Mouse (Mus musculus) limb, embryonic 14.5 days (tissue): ENCODE results near the gene Epha4. TPM values are rescaled to one million over a fixed set of nuclear protein-coding genes. Genes with fewer than 3 reads are reported as not detected.

Experiments
- ATAC-seq: fragments of 200-750 bp; cut with Nextera tagmentation; 2 replicates; pipeline ENCODE4 v1.8.0; 2017; ENCODE audit warnings: low read depth, moderate number of reproducible peaks, moderate TSS enrichment; ENCODE audit not compliant: low FRiP score
- DNase-seq: peaks from one replicate; pipeline ENCODE4 v3.0.0-alpha.2; 2015; ENCODE audit warnings: low spot score
- H3K27ac ChIP-seq: fragments of 300-500 bp; sonication (generic); replicated peaks from 2 replicates; pipeline ENCODE4 v1.5.1; 2014; ENCODE audit warnings: low read depth, mild to moderate bottlenecking, low read length, moderate library complexity, mixed read lengths
- H3K27me3 ChIP-seq: fragments of 300-500 bp; sonication (generic); 2 replicates; pipeline ENCODE4 v1.6.1; 2014; ENCODE audit warnings: low read length, mixed read lengths; ENCODE audit not compliant: control insufficient read depth, insufficient read depth
- H3K36me3 ChIP-seq: fragments of 300-500 bp; sonication (generic); 2 replicates; pipeline ENCODE4 v1.6.1; 2014; ENCODE audit warnings: mild to moderate bottlenecking, low read length, moderate library complexity, mixed read lengths; ENCODE audit not compliant: control insufficient read depth, insufficient read depth
- H3K4me1 ChIP-seq: fragments of 300-500 bp; sonication (generic); 2 replicates; pipeline ENCODE4 v1.6.1; 2014; ENCODE audit warnings: antibody characterized with exemption, low read length, mixed read lengths; ENCODE audit not compliant: control insufficient read depth, insufficient read depth
- H3K4me2 ChIP-seq: fragments of 300-500 bp; sonication (generic); replicated peaks from 2 replicates; pipeline ENCODE4 v1.6.1; 2014; ENCODE audit warnings: low read depth, mild to moderate bottlenecking, low read length, moderate library complexity; ENCODE audit not compliant: severe bottlenecking
- H3K4me3 ChIP-seq: fragments of 300-500 bp; sonication (generic); replicated peaks from 2 replicates; pipeline ENCODE4 v1.5.1; 2014; ENCODE audit warnings: low read length
- H3K9ac ChIP-seq: fragments of 300-500 bp; sonication (generic); 2 replicates; pipeline ENCODE4 v1.6.1; 2014; ENCODE audit warnings: mild to moderate bottlenecking, low read depth, low read length, moderate library complexity; ENCODE audit not compliant: severe bottlenecking
- H3K9me3 ChIP-seq: fragments of 300-500 bp; sonication (generic); 2 replicates; pipeline ENCODE4 v1.6.1; 2016; ENCODE audit warnings: low read length; ENCODE audit not compliant: control insufficient read depth
- POLR2A ChIP-seq: fragments of 200-500 bp; IDR thresholded peaks from 2 replicates; pipeline ENCODE4 v1.8.0; 2012; ENCODE audit warnings: inconsistent platforms, mild to moderate bottlenecking, moderate library complexity, borderline replicate concordance; ENCODE audit not compliant: insufficient read depth, insufficient read length; ENCODE audit errors: extremely low read depth
- WGBS: fragments of 180-500 bp; shearing (Covaris S2); extraction: QIAGEN DNeasy Blood & Tissue Kit; methylation state at CpG from one replicate; pipeline ENCODE4 v1.1.7; 2014; 5-methylcytosine and 5-hydroxymethylcytosine counted together
- polyA plus RNA-seq, 2 experiments: library from polyadenylated mRNA; depleted of rRNA in 1 of 2; stranded (reverse) in 1 of 2; unstranded in 1 of 2; fragments of >200 nt; fragmentation: Nextera tagmentation in 1 of 2; extraction: Ambion mirVana in 1 of 2; gene quantifications; 2 replicates each; pipeline versions ENCODE4 v1.2.1 to v1.2.3; 2012 to 2014

Gene Epha4
- polyA plus RNA-seq, 2 experiments = 34.5 to 53.5 TPM

DNA sequence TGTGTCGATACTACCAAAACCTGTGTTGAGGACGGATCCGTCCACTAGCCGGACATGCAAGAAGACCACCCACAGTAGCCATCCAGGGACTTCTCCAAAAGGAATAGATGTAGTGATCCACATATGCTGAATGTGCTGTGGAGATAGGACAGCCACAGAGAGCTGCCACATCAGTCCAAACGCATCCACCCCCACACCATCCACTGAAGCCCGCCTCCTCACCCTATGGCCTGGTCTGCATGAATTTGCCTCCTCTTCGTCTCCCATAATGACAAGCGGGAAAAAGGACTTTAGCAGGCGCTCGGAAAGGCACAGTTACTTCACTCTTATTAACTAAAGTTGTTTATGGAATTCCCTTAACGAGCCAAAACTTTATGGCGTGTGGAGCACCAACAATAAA, 68.5 kb downstream of the Epha4 start:
- TF ChIP-seq POLR2A = no peak
- DNase-seq (no peak), ATAC-seq (no peak)
- H3K4me2 ChIP-seq = no peak overlapping the region
- 51% methylated on average over 12 of the region's 12 CpGs for WGBS
- peaks cover 9% of the 10 kb centered on the region for H3K4me1 ChIP-seq
- no peaks in the 10 kb centered on the region for H3K9me3 ChIP-seq
- no peaks in the 10 kb centered on the region for H3K27me3 ChIP-seq
- H3K36me3 ChIP-seq = peaks cover 24% of the 10 kb centered on the region
- H3K9ac ChIP-seq = no peak overlapping the region
- no peak overlapping the region for H3K4me3 ChIP-seq
- H3K27ac ChIP-seq = no peak overlapping the region

DNA sequence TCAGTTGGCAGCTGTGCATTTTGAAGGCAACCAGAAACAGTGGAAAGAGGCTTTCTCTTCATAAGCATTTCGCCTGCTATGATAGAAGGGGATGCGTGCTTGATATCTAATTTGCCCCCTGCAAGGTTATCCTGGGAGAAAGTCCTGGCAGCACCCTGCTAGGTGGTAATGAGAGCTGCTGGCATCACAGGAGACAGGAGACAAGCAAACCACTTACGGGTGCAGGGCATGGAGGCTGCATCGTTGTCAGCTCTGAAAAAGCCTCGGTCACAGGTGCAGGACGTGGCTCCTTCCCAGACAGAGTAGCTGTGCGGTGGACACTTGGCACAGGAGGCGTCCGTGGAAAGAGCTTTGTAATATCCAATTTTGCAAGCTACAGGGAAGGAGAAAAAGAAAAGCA, 70.2 kb downstream of the Epha4 start:
- H3K9ac ChIP-seq = no peak overlapping the region
- H3K4me1 ChIP-seq = peaks cover 9% of the 10 kb centered on the region
- peaks cover 24% of the 10 kb centered on the region for H3K36me3 ChIP-seq
- H3K4me2 ChIP-seq = no peak overlapping the region
- H3K9me3 ChIP-seq = no peaks in the 10 kb centered on the region
- 84% methylated on average over 9 of the region's 9 CpGs for WGBS
- no peak overlapping the region for H3K27ac ChIP-seq
- no peak for TF ChIP-seq POLR2A
- H3K4me3 ChIP-seq = no peak overlapping the region
- ATAC-seq = no peak
- H3K27me3 ChIP-seq = no peaks in the 10 kb centered on the region
- no peak for DNase-seq

DNA sequence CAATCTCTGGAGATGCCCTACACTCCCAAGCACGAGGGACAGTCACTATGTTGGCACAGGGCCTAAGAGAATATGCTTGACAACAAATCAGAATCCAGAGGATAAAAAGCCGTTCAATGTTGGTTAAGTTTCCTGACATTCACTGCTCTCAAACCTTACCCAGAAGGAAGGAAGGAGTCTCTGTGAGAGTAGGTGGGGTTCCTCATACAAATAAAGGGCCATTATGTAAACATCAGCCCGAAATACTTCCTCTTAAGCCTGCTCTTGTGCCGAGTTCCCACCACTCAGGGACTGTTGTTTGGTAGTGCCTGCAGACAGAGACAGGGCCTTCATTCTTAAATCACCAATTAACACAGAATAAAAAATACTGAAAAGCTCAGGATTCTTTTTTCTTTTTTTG, 72.9 kb downstream of the Epha4 start:
- 40% methylated on average over 4 of the region's 4 CpGs for WGBS
- Histone ChIP-seq H3K27ac (no peak overlapping the region), H3K4me1 (peaks cover 9% of the 10 kb centered on the region), H3K9me3 (no peaks in the 10 kb centered on the region), H3K4me2 (no peak overlapping the region), H3K4me3 (no peak overlapping the region), H3K27me3 (no peaks in the 10 kb centered on the region), H3K36me3 (peaks cover 34% of the 10 kb centered on the region), H3K9ac (no peak overlapping the region)
- no peak for DNase-seq
- no peak for TF ChIP-seq POLR2A
- no peak for ATAC-seq

DNA sequence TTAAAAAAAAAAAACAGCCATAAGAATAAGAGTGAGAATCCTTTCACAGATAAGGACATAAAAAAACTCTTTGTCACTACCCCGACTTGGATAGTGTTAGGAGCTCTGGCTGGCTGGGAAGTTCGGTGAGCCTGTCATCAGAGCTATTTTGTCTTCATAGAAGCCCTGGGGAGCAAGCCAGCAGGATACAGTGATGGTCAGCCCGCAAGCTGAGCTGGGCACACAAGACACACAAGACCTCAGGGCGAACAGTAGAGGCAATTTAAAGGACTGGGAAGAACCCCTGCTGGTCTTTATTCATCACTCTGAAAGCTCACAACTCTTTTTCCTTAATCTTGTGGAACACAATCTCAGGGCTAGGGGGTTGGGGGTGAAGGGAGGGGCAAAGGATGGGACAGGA, 73.5 kb downstream of the Epha4 start:
- no peak for ATAC-seq
- Histone ChIP-seq H3K4me3 (no peak overlapping the region), H3K9me3 (no peaks in the 10 kb centered on the region)

DNA sequence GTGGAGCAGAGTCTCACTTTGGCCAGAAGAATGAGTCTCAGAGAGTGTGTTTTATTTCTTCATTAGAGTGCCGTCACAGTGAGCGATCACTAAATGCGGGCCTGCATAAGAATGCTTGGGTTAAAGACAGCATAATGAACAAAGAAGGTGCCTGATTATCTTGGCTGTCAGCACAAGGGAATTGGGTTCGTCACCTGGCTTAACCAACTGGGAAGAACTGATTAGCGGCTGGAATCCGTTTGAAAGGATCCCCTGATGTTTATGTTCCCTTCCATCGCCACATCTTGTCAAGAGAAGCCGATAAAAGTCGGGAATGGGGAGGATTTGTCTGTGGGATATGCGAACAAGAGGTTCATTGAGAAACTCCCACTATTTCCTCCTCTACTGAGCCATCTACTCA, 74.4 kb downstream of the Epha4 start:
- Histone ChIP-seq H3K36me3 (peaks cover 34% of the 10 kb centered on the region), H3K4me1 (no peaks in the 10 kb centered on the region), H3K27ac (no peak overlapping the region), H3K9ac (no peak overlapping the region), H3K27me3 (no peaks in the 10 kb centered on the region), H3K4me3 (no peak overlapping the region), H3K4me2 (no peak overlapping the region), H3K9me3 (no peaks in the 10 kb centered on the region)
- TF ChIP-seq POLR2A = no peak
- 33% methylated on average over 10 of the region's 10 CpGs for WGBS
- ATAC-seq (no peak), DNase-seq (no peak)

More for the DNA sequence above, 73.5 kb downstream of the Epha4 start:
- TF ChIP-seq POLR2A = no peak
- whole genome bisulfite sequencing = 44% methylated on average over 4 of the region's 4 CpGs
- Histone ChIP-seq H3K27ac (no peak overlapping the region), H3K9ac (no peak overlapping the region), H3K4me1 (peaks cover 4% of the 10 kb centered on the region), H3K4me2 (no peak overlapping the region), H3K27me3 (no peaks in the 10 kb centered on the region), H3K36me3 (peaks cover 34% of the 10 kb centered on the region)
- no peak for DNase-seq
